Mouse (Mus musculus): Measurements from ENCODE around the gene Phex. TPM values are rescaled to one million over a fixed set of nuclear protein-coding genes. Genes with fewer than 3 reads are reported as not detected.

Gene Phex
- polyA plus RNA-seq, 1 experiment, result 0.82 TPM

DNA sequence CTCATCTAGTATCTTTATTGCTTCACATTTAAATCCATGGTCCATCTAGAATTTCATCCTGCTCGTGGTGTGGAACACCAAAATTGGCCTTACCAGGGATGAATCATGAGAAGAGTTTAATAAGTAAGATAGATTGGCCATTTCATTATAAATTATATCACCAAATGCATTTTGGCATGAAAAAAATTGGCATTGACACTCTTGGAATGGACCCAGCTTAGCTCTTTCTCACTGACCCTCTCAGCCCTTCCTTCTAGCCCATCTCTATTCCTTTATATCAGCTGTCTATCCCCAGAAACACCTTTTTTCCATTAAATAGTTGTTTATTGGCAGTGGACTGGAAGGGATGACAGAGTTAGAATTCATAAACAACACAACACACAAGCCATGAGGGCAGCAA lies 37.7 kb downstream of the Phex start:
- no peak for TF ChIP-seq CTCF (IDR thresholded peaks at IDR 0.05; ENCODE audit: borderline replicate concordance, extremely low read depth, insufficient read depth, insufficient read length)
- DNase-seq (ENCODE audit: low read depth), result no peak

DNA sequence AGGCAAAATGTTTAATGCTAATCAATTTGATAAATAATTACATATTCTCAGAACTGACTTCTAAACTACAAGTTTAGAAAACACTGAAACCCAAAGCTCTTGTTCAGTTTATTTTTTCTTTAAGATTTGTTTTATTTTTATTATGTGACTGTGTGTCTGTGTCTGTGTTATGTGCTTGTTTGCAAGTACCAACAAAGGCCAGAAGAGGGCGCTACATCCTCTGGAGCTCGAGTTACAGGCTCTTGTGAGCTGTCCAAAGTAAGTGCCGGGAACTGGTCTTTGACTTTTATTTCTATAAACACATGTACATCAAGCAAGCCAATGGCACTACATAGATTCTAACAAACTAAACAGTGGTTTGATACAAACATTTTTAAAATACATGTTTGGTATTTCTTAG lies 41.2 kb downstream of the Phex start:
- no peak for DNase-seq (ENCODE audit: low read depth)

DNA sequence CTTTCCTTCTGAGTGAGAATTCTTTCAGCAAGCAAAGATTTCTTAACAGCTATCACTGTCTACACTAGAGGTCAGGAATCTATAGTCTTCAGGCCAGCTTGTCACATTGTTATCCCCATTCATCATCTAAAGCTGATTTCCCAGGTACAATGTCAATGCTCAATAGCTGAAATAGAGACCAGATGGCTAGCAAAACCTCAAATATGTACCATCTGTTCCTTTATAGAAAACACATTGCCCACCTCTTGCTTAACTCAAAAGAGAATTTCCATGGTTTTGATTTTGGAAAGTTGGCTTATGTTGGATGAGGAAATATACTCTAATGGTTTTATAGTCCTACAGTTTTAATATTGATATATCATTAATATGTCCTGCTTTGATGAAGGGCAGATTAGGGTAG lies 45.9 kb downstream of the Phex start:
- TF ChIP-seq POLR2A (IDR thresholded peaks at IDR 0.05; ENCODE audit: borderline replicate concordance, extremely low read depth, insufficient read depth, insufficient read length, poor library complexity, severe bottlenecking), result no peak
- DNase-seq (ENCODE audit: low read depth), result no peak

More for the DNA sequence above, 41.2 kb downstream of the Phex start:
- no peak for TF ChIP-seq CTCF (IDR thresholded peaks at IDR 0.05; ENCODE audit: borderline replicate concordance, extremely low read depth, insufficient read depth, insufficient read length)

DNA sequence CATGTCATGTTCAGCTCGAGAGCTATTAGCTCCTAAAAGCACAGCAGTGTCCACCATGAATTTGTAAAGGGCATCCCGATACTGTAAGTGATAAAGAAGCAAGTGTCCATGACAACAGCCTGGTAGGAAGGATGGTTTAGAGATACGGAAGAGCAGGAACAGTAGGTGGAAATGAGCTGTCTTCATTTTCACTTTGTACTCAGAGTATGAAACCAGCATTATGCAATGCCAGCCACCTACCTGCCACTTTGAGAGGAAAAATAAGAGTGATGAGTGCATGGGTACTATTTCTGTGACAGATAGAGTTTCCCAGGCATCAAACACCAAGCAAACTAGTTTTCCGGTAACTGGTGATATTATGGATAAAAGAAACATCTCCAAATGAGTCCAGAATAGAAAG lies 59.6 kb downstream of the Phex start:
- DNase-seq (ENCODE audit: low read depth), result no peak
- TF ChIP-seq CTCF (IDR thresholded peaks at IDR 0.05; ENCODE audit: borderline replicate concordance, extremely low read depth, insufficient read depth, insufficient read length) (no peak), POLR2A (IDR thresholded peaks at IDR 0.05; ENCODE audit: borderline replicate concordance, extremely low read depth, insufficient read depth, insufficient read length, poor library complexity, severe bottlenecking) (no peak)

DNA sequence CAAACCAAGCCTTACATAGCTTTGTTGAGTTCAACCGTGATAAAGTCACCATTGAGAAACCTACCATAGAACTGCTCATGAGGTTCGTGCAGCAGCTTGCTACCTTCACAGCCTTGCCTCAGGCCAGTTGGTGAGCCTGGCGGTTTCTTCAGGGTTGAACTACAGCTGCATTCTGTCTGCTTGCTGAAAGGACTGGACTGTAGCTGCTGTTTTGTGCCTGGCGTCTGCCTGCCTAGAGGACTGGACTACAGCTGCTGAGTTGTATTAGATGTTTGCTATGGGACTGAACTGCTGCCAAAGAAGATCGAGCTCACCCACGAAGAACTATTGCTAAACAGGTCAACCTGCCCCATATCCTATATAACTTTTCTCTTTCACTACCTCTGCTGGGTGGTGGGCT lies 68.9 kb downstream of the Phex start:
- no peak for DNase-seq (ENCODE audit: low read depth)
- TF ChIP-seq CTCF (IDR thresholded peaks at IDR 0.05; ENCODE audit: borderline replicate concordance, extremely low read depth, insufficient read depth, insufficient read length) (no peak), POLR2A (IDR thresholded peaks at IDR 0.05; ENCODE audit: borderline replicate concordance, extremely low read depth, insufficient read depth, insufficient read length, poor library complexity, severe bottlenecking) (no peak)

DNA sequence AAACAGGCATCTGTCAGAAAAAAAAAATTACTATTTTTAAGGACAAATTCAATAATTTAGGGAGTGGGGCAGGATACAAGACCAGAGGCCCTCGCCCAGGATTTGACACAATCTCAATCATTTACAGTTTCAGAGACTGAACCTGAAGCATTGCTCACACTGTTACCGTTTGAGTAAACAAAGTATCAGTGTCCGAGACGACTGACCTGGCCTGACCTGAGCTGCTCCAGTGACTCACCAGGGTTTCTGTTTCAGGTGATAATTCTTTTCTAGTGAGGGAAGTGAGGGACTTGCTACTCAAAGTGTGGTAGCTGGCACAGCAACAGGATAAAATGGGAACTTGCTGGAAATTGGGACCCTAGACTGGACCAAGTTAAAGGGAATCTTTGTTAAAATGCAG lies 80.4 kb downstream of the Phex start:
- no peak for DNase-seq (ENCODE audit: low read depth)
- no peak for TF ChIP-seq POLR2A (IDR thresholded peaks at IDR 0.05; ENCODE audit: borderline replicate concordance, extremely low read depth, insufficient read depth, insufficient read length, poor library complexity, severe bottlenecking)
- no peak for TF ChIP-seq CTCF (IDR thresholded peaks at IDR 0.05; ENCODE audit: borderline replicate concordance, extremely low read depth, insufficient read depth, insufficient read length)

DNA sequence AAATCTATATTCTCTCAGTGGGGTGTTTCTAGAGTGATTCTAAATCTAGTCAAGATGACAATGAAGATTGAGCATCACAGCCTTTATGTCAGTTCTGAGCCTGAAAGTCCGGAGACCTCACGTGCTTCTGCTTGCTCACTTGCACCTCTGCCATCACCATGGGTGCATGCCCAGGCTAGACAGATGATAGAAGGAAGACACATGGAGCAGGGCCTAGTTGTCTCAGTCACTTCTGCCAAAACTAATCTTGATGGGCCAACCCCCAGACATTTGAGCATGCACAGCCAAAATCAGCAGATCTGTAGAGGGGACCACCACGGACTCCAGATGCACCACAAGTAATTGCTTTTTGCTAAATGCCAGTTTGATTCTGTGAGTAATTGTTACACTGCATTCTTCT lies 85.3 kb downstream of the Phex start:
- no peak for DNase-seq (ENCODE audit: low read depth)
- TF ChIP-seq POLR2A (IDR thresholded peaks at IDR 0.05; ENCODE audit: borderline replicate concordance, extremely low read depth, insufficient read depth, insufficient read length, poor library complexity, severe bottlenecking) (no peak), CTCF (IDR thresholded peaks at IDR 0.05; ENCODE audit: borderline replicate concordance, extremely low read depth, insufficient read depth, insufficient read length) (no peak)

DNA sequence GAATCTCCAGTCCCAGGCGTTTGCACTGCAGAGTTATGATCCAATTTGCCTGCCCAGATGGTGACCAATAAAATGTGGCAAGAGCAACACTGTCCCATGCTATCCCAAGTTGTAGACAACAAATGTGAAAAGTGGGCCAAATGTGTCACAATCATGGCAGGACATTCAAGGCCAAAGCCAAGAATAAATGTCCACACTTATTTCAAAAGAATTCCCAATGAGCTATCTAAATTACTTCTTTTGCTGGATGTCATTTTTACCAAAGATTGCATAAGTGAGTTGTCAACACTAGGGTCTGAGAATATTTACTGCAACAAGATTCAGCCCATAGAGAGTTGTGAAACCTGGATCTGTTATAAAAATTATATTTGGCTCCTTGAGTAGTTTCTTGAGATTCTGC lies 86.7 kb downstream of the Phex start:
- no peak for DNase-seq (ENCODE audit: low read depth)
- TF ChIP-seq CTCF (IDR thresholded peaks at IDR 0.05; ENCODE audit: borderline replicate concordance, extremely low read depth, insufficient read depth, insufficient read length), result no peak
- TF ChIP-seq POLR2A (IDR thresholded peaks at IDR 0.05; ENCODE audit: borderline replicate concordance, extremely low read depth, insufficient read depth, insufficient read length, poor library complexity, severe bottlenecking), result no peak

DNA sequence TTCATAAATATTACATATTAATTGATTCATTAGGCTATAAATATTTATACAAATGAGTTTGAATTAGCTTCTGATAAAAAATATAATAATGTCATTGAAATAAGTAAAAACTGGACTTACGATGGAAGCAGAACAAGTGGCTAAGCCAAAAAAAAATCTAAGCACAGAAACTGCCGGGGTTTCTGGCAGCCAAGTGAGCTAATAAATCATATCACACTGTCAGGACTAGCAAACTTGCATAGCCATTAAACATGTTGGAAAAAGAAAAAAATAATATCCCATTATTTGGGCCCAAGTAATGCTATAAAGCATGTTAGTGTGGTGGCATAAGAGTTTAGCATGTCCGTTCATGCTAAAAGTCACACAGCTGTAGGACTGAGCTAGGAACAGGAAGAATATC lies 87.4 kb downstream of the Phex start:
- no peak for DNase-seq (ENCODE audit: low read depth)
- TF ChIP-seq POLR2A (IDR thresholded peaks at IDR 0.05; ENCODE audit: borderline replicate concordance, extremely low read depth, insufficient read depth, insufficient read length, poor library complexity, severe bottlenecking), result no peak
- no peak for TF ChIP-seq CTCF (IDR thresholded peaks at IDR 0.05; ENCODE audit: borderline replicate concordance, extremely low read depth, insufficient read depth, insufficient read length)

DNA sequence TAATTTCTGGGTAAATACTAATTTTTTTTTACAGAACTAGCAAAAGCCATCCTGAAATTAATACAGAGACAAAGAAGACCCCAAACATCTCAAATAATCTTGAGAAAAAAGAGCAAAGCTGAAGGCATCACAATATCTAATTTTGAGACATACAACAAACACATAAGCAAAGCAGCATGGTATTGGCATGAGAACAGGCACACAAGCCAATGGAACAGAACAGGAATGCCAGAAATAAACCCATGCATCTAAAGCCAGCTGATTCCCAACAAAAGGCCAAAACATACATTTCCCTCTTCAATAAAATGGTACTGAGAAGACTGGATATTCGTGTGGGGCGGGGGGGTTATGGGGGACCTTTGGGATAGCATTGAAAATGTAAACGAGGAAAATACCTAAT lies 90.7 kb downstream of the Phex start:
- no peak for DNase-seq (ENCODE audit: low read depth)
- no peak for TF ChIP-seq POLR2A (IDR thresholded peaks at IDR 0.05; ENCODE audit: borderline replicate concordance, extremely low read depth, insufficient read depth, insufficient read length, poor library complexity, severe bottlenecking)
- TF ChIP-seq CTCF (IDR thresholded peaks at IDR 0.05; ENCODE audit: borderline replicate concordance, extremely low read depth, insufficient read depth, insufficient read length), result no peak

DNA sequence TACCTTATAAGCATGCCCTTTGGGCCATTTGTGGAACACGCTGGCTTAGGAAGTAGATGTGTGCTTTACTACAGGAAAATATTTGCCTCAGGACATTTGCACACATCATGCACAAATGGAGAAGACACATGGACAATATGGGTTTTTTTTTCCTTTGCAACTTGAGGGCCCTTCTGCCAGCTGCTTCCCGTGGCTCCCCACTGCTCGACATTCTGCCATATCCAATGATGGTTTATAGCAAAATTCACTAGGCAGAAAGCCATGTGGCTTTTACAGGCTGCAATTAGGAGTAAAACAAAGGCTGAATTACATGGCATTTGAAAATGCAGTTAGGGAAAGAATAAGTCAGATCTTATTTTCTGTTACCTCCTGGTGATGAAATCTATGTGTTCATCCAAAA lies 104.8 kb downstream of the Phex start:
- TF ChIP-seq POLR2A (IDR thresholded peaks at IDR 0.05; ENCODE audit: borderline replicate concordance, extremely low read depth, insufficient read depth, insufficient read length, poor library complexity, severe bottlenecking) (no peak), CTCF (IDR thresholded peaks at IDR 0.05; ENCODE audit: borderline replicate concordance, extremely low read depth, insufficient read depth, insufficient read length) (no peak)
- DNase-seq (ENCODE audit: low read depth), result peak; percentile 39

DNA sequence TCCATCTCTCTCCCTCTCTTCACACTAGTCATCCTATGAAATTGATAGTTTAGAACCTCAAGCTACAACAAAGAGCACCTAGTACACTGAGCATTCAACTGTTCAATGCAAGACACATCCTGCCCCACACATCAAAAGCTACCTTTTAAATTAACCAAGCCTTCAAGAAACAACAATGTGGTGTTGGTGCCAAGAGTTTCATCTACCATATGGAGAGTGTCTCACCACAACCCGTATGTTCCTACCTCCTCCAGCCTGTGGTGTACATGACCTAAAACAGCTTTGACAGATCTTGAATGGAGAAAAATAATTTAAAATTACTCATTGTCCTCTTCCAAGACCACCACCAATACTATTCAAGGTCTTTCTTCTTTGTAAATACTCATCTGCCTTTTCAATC lies 106.9 kb downstream of the Phex start:
- no peak for TF ChIP-seq CTCF (IDR thresholded peaks at IDR 0.05; ENCODE audit: borderline replicate concordance, extremely low read depth, insufficient read depth, insufficient read length)
- TF ChIP-seq POLR2A (IDR thresholded peaks at IDR 0.05; ENCODE audit: borderline replicate concordance, extremely low read depth, insufficient read depth, insufficient read length, poor library complexity, severe bottlenecking), result no peak
- DNase-seq (ENCODE audit: low read depth), result no peak

DNA sequence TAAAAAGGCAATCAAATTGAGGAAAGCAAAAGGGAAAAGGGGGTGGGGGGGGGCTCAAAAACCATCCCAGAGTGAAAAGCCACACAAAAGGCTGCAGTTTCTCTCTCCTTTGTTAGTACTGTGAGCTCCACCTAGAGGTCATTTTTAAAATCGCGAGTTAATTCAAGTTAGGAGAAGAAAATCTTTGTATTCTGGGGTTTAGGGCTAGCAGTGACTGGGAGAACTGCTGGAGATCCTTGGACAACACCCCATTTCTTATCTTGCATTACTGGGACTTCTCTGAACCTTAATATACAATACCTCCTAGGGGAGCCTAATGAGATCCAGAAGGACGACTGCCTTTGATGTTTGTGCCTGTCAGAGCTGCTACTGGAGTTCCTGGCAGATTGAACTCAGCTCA lies 107.7 kb downstream of the Phex start:
- DNase-seq (ENCODE audit: low read depth), result peak; percentile 85
- peak; percentile 29; the same call in 1 of the 2 replicates for TF ChIP-seq CTCF (IDR thresholded peaks at IDR 0.05; ENCODE audit: borderline replicate concordance, extremely low read depth, insufficient read depth, insufficient read length)
- TF ChIP-seq POLR2A (IDR thresholded peaks at IDR 0.05; ENCODE audit: borderline replicate concordance, extremely low read depth, insufficient read depth, insufficient read length, poor library complexity, severe bottlenecking), result no peak
